Mouse (Mus musculus) forebrain, embryonic 12.5 days (tissue): ENCODE results near the gene Ggact. TPM values are rescaled to one million over a fixed set of nuclear protein-coding genes. Genes with fewer than 3 reads are reported as not detected.

Experiments
- ATAC-seq: fragments of 200-750 bp; cut with Nextera tagmentation; 2 replicates; pipeline ENCODE4 v1.8.0; 2017; ENCODE audit warnings: moderate TSS enrichment; ENCODE audit not compliant: low FRiP score
- H3K27ac ChIP-seq: fragments of 300-500 bp; sonication (generic); 2 replicates; pipeline ENCODE4 v1.5.1; 2016; ENCODE audit warnings: mild to moderate bottlenecking
- H3K27me3 ChIP-seq: fragments of 300-500 bp; sonication (generic); 2 replicates; pipeline ENCODE4 v1.6.1; 2016; ENCODE audit warnings: mild to moderate bottlenecking
- H3K36me3 ChIP-seq: fragments of 300-500 bp; sonication (generic); replicated peaks from 2 replicates; pipeline ENCODE4 v1.6.1; 2016; ENCODE audit warnings: mild to moderate bottlenecking
- H3K4me1 ChIP-seq: fragments of 300-500 bp; sonication (generic); 2 replicates; pipeline ENCODE4 v1.6.1; 2016
- H3K4me2 ChIP-seq: fragments of 300-500 bp; sonication (generic); 2 replicates; pipeline ENCODE4 v1.6.1; 2016; ENCODE audit warnings: mild to moderate bottlenecking, moderate library complexity
- H3K4me3 ChIP-seq: fragments of 300-500 bp; sonication (generic); replicated peaks from 2 replicates; pipeline ENCODE4 v1.5.1; 2016; ENCODE audit warnings: mild to moderate bottlenecking
- H3K9ac ChIP-seq: fragments of 300-500 bp; sonication (generic); 2 replicates; pipeline ENCODE4 v1.6.1; 2016; ENCODE audit warnings: mild to moderate bottlenecking
- H3K9me3 ChIP-seq: fragments of 300-500 bp; sonication (generic); 2 replicates; pipeline ENCODE4 v1.6.1; 2016
- WGBS: fragments of 180-500 bp; shearing (Covaris S2); methylation state at CpG from one replicate; pipeline ENCODE4 v1.1.7; 2016; 5-methylcytosine and 5-hydroxymethylcytosine counted together
- polyA plus RNA-seq: library from polyadenylated mRNA; unstranded; fragments of >200 nt; fragmentation: Nextera tagmentation; extraction: Ambion mirVana; gene quantifications from 2 replicates; pipeline ENCODE4 v1.2.1, GENCODE M21; 2016

The Ggact gene
- polyA plus RNA-seq, 1 experiment from 2014 or later: 6.3 TPM

DNA sequence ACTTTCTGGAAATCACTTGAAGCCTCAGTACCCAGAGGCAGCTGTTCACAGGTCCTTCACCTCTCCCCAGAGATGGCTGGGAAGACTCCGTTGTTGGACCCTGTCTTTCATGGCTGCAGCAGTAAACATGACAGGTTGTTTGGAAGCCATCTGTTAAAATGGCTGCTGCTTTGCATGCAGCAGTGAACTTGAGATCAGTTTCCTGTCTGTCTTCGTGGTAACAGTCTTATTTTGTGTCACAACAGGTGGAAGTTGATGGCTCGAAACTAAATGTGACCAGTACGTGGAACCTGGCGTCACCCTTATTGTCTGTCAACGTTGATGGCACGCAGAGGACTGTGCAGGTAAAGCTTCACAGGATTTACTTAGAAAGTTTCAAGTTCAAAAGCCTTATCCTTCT is 123.4 kb downstream of the Ggact start:
- no peak for ATAC-seq
- no peak overlapping the region for H3K9ac ChIP-seq
- H3K27ac ChIP-seq: no peak overlapping the region
- no peaks in the 10 kb centered on the region for H3K36me3 ChIP-seq
- no peak overlapping the region for H3K4me3 ChIP-seq
- WGBS: 83% methylated on average over 7 of the region's 7 CpGs
- no peak overlapping the region for H3K4me2 ChIP-seq
- H3K27me3 ChIP-seq: no peaks in the 10 kb centered on the region
- peaks cover 4% of the 10 kb centered on the region; the same call in 1 of the 2 replicates for H3K4me1 ChIP-seq
- H3K9me3 ChIP-seq: no peaks in the 10 kb centered on the region

- Histone ChIP-seq H3K9ac (no peak overlapping the region), H3K36me3 (no peaks in the 10 kb centered on the region), H3K27me3 (no peaks in the 10 kb centered on the region), H3K4me1 (peaks cover 4% of the 10 kb centered on the region; the same call in 1 of the 2 replicates), H3K4me2 (no peak overlapping the region), H3K9me3 (no peaks in the 10 kb centered on the region), H3K4me3 (no peak overlapping the region), H3K27ac (no peak overlapping the region)
- no peak for ATAC-seq
- WGBS: 85% methylated on average over 2 of the region's 2 CpGs
Measured at GRCm38 (mm10) chr14:122788199-122788598, 125.4 kb downstream of the Ggact start.

- no peaks in the 10 kb centered on the region for H3K27me3 ChIP-seq
- no peaks in the 10 kb centered on the region for H3K4me1 ChIP-seq
- no peaks in the 10 kb centered on the region for H3K9me3 ChIP-seq
- WGBS: 81% methylated on average over 4 of the region's 4 CpGs
- no peaks in the 10 kb centered on the region for H3K36me3 ChIP-seq
- ATAC-seq: no peak
- H3K4me3 ChIP-seq: no peak overlapping the region
- H3K27ac ChIP-seq: no peak overlapping the region
- no peak overlapping the region for H3K4me2 ChIP-seq
- H3K9ac ChIP-seq: no peak overlapping the region
Measured at GRCm38 (mm10) chr14:122784701-122785100, 128.9 kb downstream of the Ggact start.

DNA sequence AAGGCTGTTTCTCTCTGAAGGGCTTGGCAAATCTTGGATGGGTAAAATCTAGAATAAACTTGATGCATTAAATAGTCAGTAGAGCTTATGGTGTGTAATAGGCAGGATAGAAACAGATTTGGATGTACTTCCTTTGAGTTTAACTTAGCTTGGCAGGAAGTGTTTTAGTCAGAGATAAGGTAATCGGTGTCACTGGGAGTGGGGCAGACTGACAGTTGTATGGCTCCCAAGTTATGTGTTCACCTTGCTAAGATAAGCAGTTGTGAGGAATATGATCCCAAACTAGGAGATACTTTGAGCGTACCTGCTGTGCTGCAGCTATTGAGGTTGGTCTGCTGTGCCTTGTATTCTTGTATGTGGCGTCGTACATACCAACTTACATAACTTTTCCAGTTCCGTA is 147.1 kb downstream of the Ggact start:
- Histone ChIP-seq H3K4me3 (no peak overlapping the region), H3K36me3 (no peaks in the 10 kb centered on the region), H3K4me1 (peaks cover 7% of the 10 kb centered on the region), H3K27me3 (no peaks in the 10 kb centered on the region), H3K9ac (no peak overlapping the region), H3K27ac (no peak overlapping the region), H3K9me3 (no peaks in the 10 kb centered on the region), H3K4me2 (no peak overlapping the region)
- no peak for ATAC-seq
- 96% methylated on average over 5 of the region's 5 CpGs for WGBS

Other genes with a start within 250 kb of the Ggact start
- 37.3 and 39.3 TPM in 2 replicates for gene Tmtc4, start 70.3 kb upstream of the Ggact start, polyA plus RNA-seq